Mouse (Mus musculus) small intestine, adult 2 months (tissue): ENCODE measurements around the gene 9130409I23Rik.

Experiments used
- CTCF ChIP-seq: fragments of 200-500 bp; IDR thresholded peaks from 2 replicates; pipeline ENCODE4 v1.5.1; 2012; ENCODE audit warnings: low read depth, mild to moderate bottlenecking, control low read depth, inconsistent platforms, low read length, moderate library complexity, mixed read lengths; ENCODE audit not compliant: insufficient replicate concordance, insufficient read length; ENCODE audit errors: extremely low read depth
- POLR2A ChIP-seq: fragments of 200-500 bp; IDR thresholded peaks from 2 replicates; pipeline ENCODE4 v1.6.1; 2012; ENCODE audit warnings: low read depth, mild to moderate bottlenecking, control low read depth, inconsistent platforms, low read length, moderate library complexity

- TF ChIP-seq POLR2A (no peak), CTCF (no peak)
Measured at GRCm38 (mm10) chr1:181068344-181068743, 17.3 kb downstream of the 9130409I23Rik start.
